In the genomic region with DNA sequence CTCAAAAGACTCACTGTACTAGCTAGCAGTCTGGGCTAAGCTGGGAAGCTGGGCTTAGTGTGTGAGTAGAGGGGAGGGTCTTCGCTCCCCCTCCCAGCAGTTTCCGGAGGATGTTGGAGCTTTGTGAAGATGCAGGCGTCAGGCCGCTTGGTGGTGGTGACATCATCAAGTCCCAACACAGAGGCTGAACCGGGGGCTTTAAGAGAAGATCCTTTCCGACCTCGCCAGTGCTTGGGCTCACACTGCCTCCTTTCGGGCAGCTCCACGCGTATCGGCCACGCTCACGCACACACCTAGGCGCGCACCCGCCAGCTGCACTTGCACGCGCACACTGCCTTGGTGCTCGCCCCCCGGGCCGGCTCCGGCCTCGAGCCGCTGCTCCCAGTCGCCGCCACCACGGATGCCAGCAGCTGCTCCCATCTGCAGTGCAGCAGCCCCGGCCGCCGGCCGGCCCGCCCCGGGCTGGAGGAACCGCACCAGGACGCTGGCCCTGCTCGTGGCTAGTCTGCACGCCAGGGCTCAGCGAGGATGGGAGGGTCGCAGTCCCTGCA, we compare ENCODE assay signal across 8 mouse cellular contexts.
DNase-seq lines count a peak whose midpoint lies in the region; ATAC-seq and TF ChIP-seq lines count a peak whose summit lies in the region.

No protein-coding gene starts in this region.

- H3K4me1 ChIP-seq in liver, embryonic 14.5 days (replicated peaks; ENCODE audit: control insufficient read depth in 2 of 2, insufficient read depth in 2 of 2, low read length in 1 of 2) = peaks cover 0 to 8% of the 10 kb centered on the region in 2 experiments; a peak in 2 of 4 replicates
- peaks cover 50% of the 10 kb centered on the region for H3K4me1 ChIP-seq in neural tube, embryonic 12.5 days

- ATAC-seq in liver, embryonic 14.5 days (ENCODE audit: insufficient read depth) = 0 out of 2 replicates have a peak, but pooled peaks have one; percentile 43
- ATAC-seq in neural tube, embryonic 12.5 days (ENCODE audit: low FRiP score, low read depth) = peak; percentile 87

- H3K4me3 ChIP-seq in liver, embryonic 14.5 days (ENCODE audit: insufficient read depth in 1 of 2, low read depth in 2 of 2, low read length in 2 of 2) = peak overlapping the region; percentile 10 to 42
- peak overlapping the region; percentile 80 for H3K4me3 ChIP-seq in neural tube, embryonic 12.5 days

- H3K27ac ChIP-seq in liver, embryonic 14.5 days = no peak overlapping the region
- peak overlapping the region; percentile 97 for H3K27ac ChIP-seq in neural tube, embryonic 12.5 days

- DNase-seq in layer of hippocampus, adult 11-12 months (ENCODE audit: low spot score) = peak; percentile 78
- DNase-seq in layer of hippocampus, adult 9-10 months (ENCODE audit: low spot score) = no peak
- peak; percentile 93 for DNase-seq in embryo, embryonic 11 days
- DNase-seq in heart, adult 9 months (ENCODE audit: low spot score in 2 of 2) = peak; percentile 37 to 45
- DNase-seq in kidney, postnatal 10 days = peak; percentile 81
- DNase-seq in liver, embryonic 14.5 days (ENCODE audit: low read depth in 3 of 3, low spot score in 3 of 3) = no peak
- DNase-seq in thymus, postnatal 0 days (ENCODE audit: low spot score) = peak; percentile 87

- no peaks in the 10 kb centered on the region for H3K9me3 ChIP-seq in liver, embryonic 14.5 days (ENCODE audit: control insufficient read depth, low read length)
- no peaks in the 10 kb centered on the region for H3K9me3 ChIP-seq in neural tube, embryonic 12.5 days

- H3K36me3 ChIP-seq in liver, embryonic 14.5 days (replicated peaks; ENCODE audit: control insufficient read depth, insufficient read depth, low read depth) = no peaks in the 10 kb centered on the region
- H3K36me3 ChIP-seq in neural tube, embryonic 12.5 days = no peaks in the 10 kb centered on the region

- no peak for TF ChIP-seq EP300 in liver, embryonic 14.5 days (IDR thresholded peaks at IDR 0.05; ENCODE audit: low read depth)

- TF ChIP-seq CTCF in liver, embryonic 14.5 days (IDR thresholded peaks at IDR 0.05; ENCODE audit: low read depth) = no peak

- H3K9ac ChIP-seq in liver, embryonic 14.5 days (replicated peaks) = no peak overlapping the region
- peak overlapping the region; percentile 94 for H3K9ac ChIP-seq in neural tube, embryonic 12.5 days

- H3K27me3 ChIP-seq in liver, embryonic 14.5 days (ENCODE audit: control insufficient read depth, insufficient read depth, low read length) = peaks cover 6% of the 10 kb centered on the region
- no peaks in the 10 kb centered on the region for H3K27me3 ChIP-seq in neural tube, embryonic 12.5 days (replicated peaks)

- peak overlapping the region; percentile 57 for H3K4me2 ChIP-seq in liver, embryonic 14.5 days (ENCODE audit: low read depth)
- peak overlapping the region; percentile 80 for H3K4me2 ChIP-seq in neural tube, embryonic 12.5 days (replicated peaks)

- 1% methylated on average over 39 of the region's 39 CpGs for WGBS in liver, embryonic 14.5 days (ENCODE audit: insufficient replicate concordance)
- WGBS in neural tube, embryonic 12.5 days = under 1% methylated on average over 39 of the region's 39 CpGs

Comparison
In these comparisons a context has a peak if more than half of its experiments do, and no peak if none do; other contexts are left out.
1. DNase-seq: peak in layer of hippocampus, adult 11-12 months (single experiment), embryo, embryonic 11 days (single experiment), heart, adult 9 months (2 of 2), kidney, postnatal 10 days (single experiment) and thymus, postnatal 0 days (single experiment); none in layer of hippocampus, adult 9-10 months (single experiment) and liver, embryonic 14.5 days (0 of 3).